Mouse (Mus musculus) limb, embryonic 15.5 days (tissue): Measurements from ENCODE around the gene Tnpo3. TPM values are rescaled to one million over a fixed set of nuclear protein-coding genes. Genes with fewer than 3 reads are reported as not detected.
"Not testable (repeated sequence)": the region's sequence is repeated elsewhere in the genome, so short reads cannot be mapped to it uniquely, and the experiment has no call there.

Experiments used
- ATAC-seq: fragments of 200-750 bp; cut with Nextera tagmentation; 2 replicates; pipeline ENCODE4 v1.8.0; 2017; ENCODE audit warnings: low read depth, moderate TSS enrichment; ENCODE audit not compliant: insufficient number of reproducible peaks, low FRiP score, low TSS enrichment
- H3K27ac ChIP-seq: fragments of 300-500 bp; sonication (generic); 2 replicates; pipeline ENCODE4 v1.5.1; 2015; ENCODE audit warnings: moderate library complexity, mild to moderate bottlenecking, inconsistent platforms
- H3K27me3 ChIP-seq: fragments of 300-500 bp; sonication (generic); 2 replicates; pipeline ENCODE4 v1.6.1; 2015; ENCODE audit warnings: inconsistent platforms
- H3K36me3 ChIP-seq: fragments of 300-500 bp; sonication (generic); 2 replicates; pipeline ENCODE4 v1.6.1; 2015; ENCODE audit warnings: inconsistent platforms
- H3K4me1 ChIP-seq: fragments of 300-500 bp; sonication (generic); 2 replicates; pipeline ENCODE4 v1.6.1; 2015; ENCODE audit warnings: inconsistent platforms
- H3K4me2 ChIP-seq: fragments of 300-500 bp; sonication (generic); 2 replicates; pipeline ENCODE4 v1.6.1; 2015; ENCODE audit warnings: mild to moderate bottlenecking, inconsistent platforms
- H3K4me3 ChIP-seq: fragments of 300-500 bp; sonication (generic); 2 replicates; pipeline ENCODE4 v1.5.1; 2015; ENCODE audit warnings: mild to moderate bottlenecking, inconsistent platforms
- H3K9ac ChIP-seq: fragments of 300-500 bp; sonication (generic); 2 replicates; pipeline ENCODE4 v1.6.1; 2015; ENCODE audit warnings: inconsistent platforms
- H3K9me3 ChIP-seq: fragments of 300-500 bp; sonication (generic); 2 replicates; pipeline ENCODE4 v1.6.1; 2016; ENCODE audit warnings: inconsistent platforms
- WGBS: fragments of 180-500 bp; shearing (Covaris S2); methylation state at CpG from one replicate; pipeline ENCODE4 v1.1.7; 2015; 5-methylcytosine and 5-hydroxymethylcytosine counted together
- polyA plus RNA-seq: library from polyadenylated mRNA; unstranded; fragments of >200 nt; fragmentation: Nextera tagmentation; extraction: Ambion mirVana; gene quantifications from 2 replicates; pipeline ENCODE4 v1.2.1, GENCODE M21; 2015

The Tnpo3 gene
- polyA plus RNA-seq, 1 experiment from 2014 or later: 80.0 TPM

- Histone ChIP-seq H3K9ac (no peak overlapping the region), H3K36me3 (no peaks in the 10 kb centered on the region), H3K4me3 (no peak overlapping the region), H3K27me3 (peaks cover 12% of the 10 kb centered on the region), H3K27ac (no peak overlapping the region), H3K4me2 (no peak overlapping the region), H3K9me3 (no peaks in the 10 kb centered on the region), H3K4me1 (peaks cover 8% of the 10 kb centered on the region)
- 85% methylated on average over 4 of the region's 4 CpGs for WGBS
- no peak for ATAC-seq
These were observed 26.8 kb upstream of the Tnpo3 start for GRCm38 (mm10) chr6:29636322-29637092.

DNA sequence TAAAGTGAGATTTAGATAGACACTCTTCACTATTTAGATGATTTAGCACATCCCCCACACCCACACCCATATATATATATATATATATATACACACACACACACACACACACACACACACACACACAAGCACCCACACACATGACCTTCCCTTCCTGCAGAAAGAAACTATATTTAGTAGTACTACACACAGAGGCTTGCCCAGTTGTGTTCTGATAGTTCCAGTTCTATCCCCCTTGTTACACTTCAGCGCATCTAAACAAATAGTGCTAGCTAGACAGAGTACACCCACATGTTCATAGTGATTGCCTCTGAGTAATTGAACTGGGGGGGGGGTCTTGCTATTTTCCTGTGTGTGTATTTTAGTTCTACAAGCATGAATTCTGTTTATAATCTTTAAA is 24.9 kb upstream of the Tnpo3 start:
- Histone ChIP-seq H3K4me1 (peaks cover 8% of the 10 kb centered on the region), H3K27ac (no peak overlapping the region), H3K4me3 (no peak overlapping the region), H3K4me2 (no peak overlapping the region), H3K27me3 (peaks cover 12% of the 10 kb centered on the region), H3K36me3 (no peaks in the 10 kb centered on the region), H3K9ac (no peak overlapping the region), H3K9me3 (no peaks in the 10 kb centered on the region)
- 95% methylated on average over 1 of the region's 1 CpGs for WGBS
- no peak for ATAC-seq

GRCm38 (mm10) chr6:29632552-29633292 is 23.0 kb upstream of the Tnpo3 start:
- no peak for ATAC-seq
- no peak overlapping the region for H3K4me2 ChIP-seq
- H3K4me1 ChIP-seq: peaks cover 3% of the 10 kb centered on the region; the same call in 1 of the 2 replicates
- WGBS: 43% methylated on average over 12 of the region's 12 CpGs
- H3K27me3 ChIP-seq: peaks cover 7% of the 10 kb centered on the region
- H3K9me3 ChIP-seq: no peaks in the 10 kb centered on the region
- no peak overlapping the region for H3K9ac ChIP-seq
- H3K27ac ChIP-seq: no peak overlapping the region
- no peaks in the 10 kb centered on the region for H3K36me3 ChIP-seq
- no peak overlapping the region for H3K4me3 ChIP-seq

- H3K4me2 ChIP-seq: no peak overlapping the region
These were observed 22.3 kb upstream of the Tnpo3 start for GRCm38 (mm10) chr6:29631751-29632551.

DNA sequence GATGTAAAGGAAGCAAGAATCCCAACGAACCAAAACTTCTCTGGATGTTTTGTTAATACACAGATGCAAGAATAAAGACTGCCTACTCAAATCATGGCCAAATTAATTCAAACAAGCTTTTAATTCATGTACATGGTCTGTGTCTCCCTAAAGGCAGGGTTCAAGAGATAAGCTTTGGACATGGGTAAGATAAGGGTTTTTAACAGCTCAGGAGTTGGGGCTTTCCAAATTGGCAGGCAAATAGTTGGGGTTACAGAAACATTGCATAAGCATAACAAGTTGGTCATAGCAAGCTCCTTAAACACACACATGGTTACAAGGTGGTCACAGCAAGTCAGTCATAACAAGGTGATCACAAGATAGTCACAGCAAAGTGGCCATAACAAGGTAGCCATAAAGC is 20.5 kb upstream of the Tnpo3 start:
- Histone ChIP-seq H3K27me3 (peaks cover 7% of the 10 kb centered on the region), H3K4me3 (no peak overlapping the region), H3K9me3 (no peaks in the 10 kb centered on the region), H3K36me3 (no peaks in the 10 kb centered on the region), H3K27ac (no peak overlapping the region), H3K4me1 (peaks cover 3% of the 10 kb centered on the region; the same call in 1 of the 2 replicates), H3K9ac (no peak overlapping the region), H3K4me2 (no peak overlapping the region)
- 82% methylated on average over 1 of the region's 1 CpGs for WGBS
- ATAC-seq: no peak

More at GRCm38 (mm10) chr6:29631751-29632551, 22.3 kb upstream of the Tnpo3 start:
- no peak for ATAC-seq
- 11% methylated on average over 10 of the region's 10 CpGs for WGBS
- Histone ChIP-seq H3K4me1 (peaks cover 3% of the 10 kb centered on the region; the same call in 1 of the 2 replicates), H3K9ac (no peak overlapping the region), H3K9me3 (no peaks in the 10 kb centered on the region), H3K27ac (no peak overlapping the region), H3K27me3 (peaks cover 7% of the 10 kb centered on the region), H3K36me3 (no peaks in the 10 kb centered on the region), H3K4me3 (no peak overlapping the region)

DNA sequence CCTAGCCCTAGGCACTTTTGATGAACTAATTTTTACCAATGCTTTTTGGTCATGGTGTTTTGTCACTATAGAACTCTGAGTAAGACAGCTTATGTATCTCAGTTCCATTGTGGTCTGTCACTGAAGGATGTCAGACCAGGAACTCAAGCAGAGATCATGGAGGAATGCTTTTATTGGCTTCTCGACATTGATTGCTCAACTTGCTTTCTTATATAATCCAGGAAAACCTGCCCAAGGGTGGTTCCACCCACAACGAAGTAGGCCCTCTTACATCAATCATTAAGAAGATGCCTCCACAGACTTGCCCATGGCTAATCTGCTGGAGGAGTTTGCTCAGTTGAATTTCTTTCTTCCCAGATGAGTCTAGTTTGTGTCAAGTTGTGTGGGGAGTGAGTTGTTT is 18.1 kb upstream of the Tnpo3 start:
- H3K4me3 ChIP-seq: no peak overlapping the region
- H3K4me1 ChIP-seq: peaks cover 3% of the 10 kb centered on the region; the same call in 1 of the 2 replicates
- no peak overlapping the region for H3K4me2 ChIP-seq
- no peak for ATAC-seq
- no peaks in the 10 kb centered on the region for H3K36me3 ChIP-seq
- H3K9ac ChIP-seq: no peak overlapping the region
- H3K9me3 ChIP-seq: no peaks in the 10 kb centered on the region
- H3K27ac ChIP-seq: no peak overlapping the region
- peaks cover 6% of the 10 kb centered on the region for H3K27me3 ChIP-seq
- 85% methylated on average over 2 of the region's 2 CpGs for WGBS

DNA sequence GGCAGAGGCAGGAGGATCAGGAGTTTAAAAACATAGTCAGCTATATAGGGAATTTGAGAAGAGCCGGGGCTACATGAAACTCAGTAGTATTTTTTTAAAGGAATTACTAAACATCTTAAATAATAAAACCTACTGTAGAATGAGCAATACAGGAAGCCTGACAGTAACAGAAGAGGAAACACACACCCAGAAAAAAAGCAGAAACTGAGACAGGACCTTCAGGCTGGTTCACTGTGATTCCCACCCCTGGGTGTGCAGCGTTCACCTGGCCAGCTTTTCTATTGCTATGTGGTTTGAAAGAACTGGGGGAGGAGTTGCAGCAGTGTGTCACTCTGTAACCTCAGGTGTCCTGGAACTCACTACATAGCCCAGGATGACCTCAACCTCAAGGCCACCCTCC is 14.2 kb upstream of the Tnpo3 start:
- no peak for ATAC-seq

DNA sequence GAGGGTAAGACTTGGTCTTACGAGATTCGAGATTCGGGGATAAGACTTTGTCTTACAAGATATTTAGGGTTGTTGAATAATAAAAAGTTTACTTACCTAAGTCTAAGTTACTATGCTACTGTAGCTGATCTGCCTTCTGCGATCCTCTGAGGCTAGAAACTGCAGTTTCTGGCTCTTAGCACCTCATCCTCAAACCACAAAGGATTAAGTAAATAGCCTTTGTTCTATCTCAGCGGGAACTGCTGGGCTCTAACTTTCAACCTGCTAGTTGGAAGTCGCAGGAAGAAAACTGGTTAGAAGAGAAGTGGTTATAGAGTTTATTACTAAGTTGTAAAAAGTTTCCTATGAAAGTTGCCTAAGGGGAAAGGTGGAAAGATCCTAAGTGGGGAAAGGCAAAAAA is 12.6 kb upstream of the Tnpo3 start:
- ATAC-seq: no peak
- WGBS: 38% methylated on average over 6 of the region's 6 CpGs

More for the DNA sequence above, 14.2 kb upstream of the Tnpo3 start:
- 77% methylated on average over 2 of the region's 2 CpGs for WGBS
- no peak overlapping the region for H3K4me2 ChIP-seq
- H3K27me3 ChIP-seq: no peaks in the 10 kb centered on the region
- no peaks in the 10 kb centered on the region for H3K9me3 ChIP-seq
- H3K9ac ChIP-seq: no peak overlapping the region
- H3K4me1 ChIP-seq: no peaks in the 10 kb centered on the region
- H3K4me3 ChIP-seq: no peak overlapping the region
- H3K27ac ChIP-seq: no peak overlapping the region
- no peaks in the 10 kb centered on the region for H3K36me3 ChIP-seq

GRCm38 (mm10) chr6:29620840-29621543 is 11.3 kb upstream of the Tnpo3 start:
- WGBS: 63% methylated on average over 17 of the region's 17 CpGs
- Histone ChIP-seq H3K27me3 (no peaks in the 10 kb centered on the region), H3K9me3 (no peaks in the 10 kb centered on the region), H3K4me3 (no peak overlapping the region), H3K27ac (no peak overlapping the region), H3K4me2 (no peak overlapping the region), H3K9ac (no peak overlapping the region), H3K36me3 (no peaks in the 10 kb centered on the region), H3K4me1 (no peaks in the 10 kb centered on the region)
- no peak for ATAC-seq

More for the DNA sequence above, 12.6 kb upstream of the Tnpo3 start:
- no peaks in the 10 kb centered on the region for H3K9me3 ChIP-seq
- H3K4me2 ChIP-seq: no peak overlapping the region
- H3K36me3 ChIP-seq: no peaks in the 10 kb centered on the region
- no peaks in the 10 kb centered on the region for H3K4me1 ChIP-seq
- H3K9ac ChIP-seq: no peak overlapping the region
- no peaks in the 10 kb centered on the region for H3K27me3 ChIP-seq
- H3K27ac ChIP-seq: no peak overlapping the region
- H3K4me3 ChIP-seq: no peak overlapping the region

- no peak for ATAC-seq
- Histone ChIP-seq H3K27ac (no peak overlapping the region), H3K27me3 (no peaks in the 10 kb centered on the region; the same call in 1 of the 2 replicates), H3K9ac (no peak overlapping the region), H3K4me2 (no peak overlapping the region), H3K9me3 (no peaks in the 10 kb centered on the region), H3K36me3 (no peaks in the 10 kb centered on the region), H3K4me1 (no peaks in the 10 kb centered on the region), H3K4me3 (no peak overlapping the region)
- WGBS: 41% methylated on average over 3 of the region's 3 CpGs
These were observed 10.5 kb upstream of the Tnpo3 start for GRCm38 (mm10) chr6:29620176-29620575.

DNA sequence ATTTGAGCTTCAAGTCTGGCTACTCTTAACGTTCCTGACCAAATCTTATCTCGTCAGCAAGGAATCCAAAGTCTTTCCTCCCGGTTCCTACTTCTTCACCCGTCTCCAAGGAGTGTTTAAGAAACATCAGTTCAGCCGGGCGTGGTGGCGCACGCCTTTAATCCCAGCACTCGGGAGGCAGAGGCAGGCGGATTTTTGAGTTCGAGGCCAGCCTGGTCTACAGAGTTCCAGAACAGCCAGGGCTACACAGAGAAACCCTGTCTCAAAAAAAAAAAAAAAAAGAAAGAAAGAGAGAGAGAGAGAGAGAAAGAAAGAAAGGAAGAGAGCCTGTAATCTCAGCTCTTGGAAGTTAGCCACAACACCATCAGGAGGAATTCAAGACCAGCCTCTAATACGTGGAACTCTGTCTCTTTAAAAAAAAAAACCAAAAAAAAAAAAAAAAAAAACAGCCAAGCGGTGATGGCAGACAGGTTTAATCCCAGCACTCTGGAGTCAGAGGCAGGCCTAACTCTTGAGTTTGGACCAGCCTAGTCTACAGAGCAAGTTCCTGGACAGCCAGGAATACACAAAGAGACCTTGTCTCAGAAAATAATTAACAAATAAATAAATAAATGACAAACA is 443 bp upstream of the Tnpo3 start:
- not testable (repeated sequence) for ATAC-seq, H3K4me1 ChIP-seq, H3K9me3 ChIP-seq, H3K27me3 ChIP-seq, H3K36me3 ChIP-seq
- Histone ChIP-seq H3K4me3 (peak overlapping the region; percentile 86), H3K4me2 (peak overlapping the region; percentile 63), H3K9ac (peak overlapping the region; percentile 92; the same call in 1 of the 2 replicates), H3K27ac (peak overlapping the region; percentile 93)
- 25% methylated on average over 13 of the region's 13 CpGs for WGBS
